Mouse (Mus musculus): ENCODE data around the gene Slx4ip. TPM values are rescaled to one million over a fixed set of nuclear protein-coding genes. Genes with fewer than 3 reads are reported as not detected.

Slx4ip gene
- polyA plus RNA-seq, 1 experiment from 2014 or later = 13.8 TPM

GRCm38 (mm10) chr2:137006656-137007055 is 115.6 kb downstream of the Slx4ip start:
- H3K4me2 ChIP-seq (ENCODE audit: low read length) = no peak overlapping the region
- H3K27me3 ChIP-seq (ENCODE audit: control insufficient read depth, insufficient read depth, low read length) = no peaks in the 10 kb centered on the region
- ATAC-seq (ENCODE audit: low FRiP score, low TSS enrichment) (no peak), DNase-seq (no peak)
- H3K27ac ChIP-seq (replicated peaks; ENCODE audit: low read depth, low read length) = no peak overlapping the region
- H3K4me3 ChIP-seq (replicated peaks; ENCODE audit: low read depth, low read length) = no peak overlapping the region
- no peaks in the 10 kb centered on the region for H3K36me3 ChIP-seq (ENCODE audit: control insufficient read depth, insufficient read depth, low read length)
- 72% methylated on average over 1 of the region's 1 CpGs for WGBS
- H3K9me3 ChIP-seq (ENCODE audit: control insufficient read depth, low read length) = no peaks in the 10 kb centered on the region
- no peak overlapping the region for H3K9ac ChIP-seq (replicated peaks; ENCODE audit: low read length)
- H3K4me1 ChIP-seq (ENCODE audit: control insufficient read depth, insufficient read depth, low read length) = no peaks in the 10 kb centered on the region

GRCm38 (mm10) chr2:137011980-137012379 is 121.0 kb downstream of the Slx4ip start:
- Histone ChIP-seq H3K4me3 (replicated peaks; ENCODE audit: low read depth, low read length) (no peak overlapping the region), H3K27me3 (ENCODE audit: control insufficient read depth, insufficient read depth, low read length) (no peaks in the 10 kb centered on the region), H3K9ac (replicated peaks; ENCODE audit: low read length) (no peak overlapping the region), H3K36me3 (ENCODE audit: control insufficient read depth, insufficient read depth, low read length) (no peaks in the 10 kb centered on the region), H3K9me3 (ENCODE audit: control insufficient read depth, low read length) (no peaks in the 10 kb centered on the region), H3K27ac (replicated peaks; ENCODE audit: low read depth, low read length) (no peak overlapping the region), H3K4me1 (ENCODE audit: control insufficient read depth, insufficient read depth, low read length) (0 out of 2 replicates have a peak, but pooled peaks cover 4% of the 10 kb centered on the region), H3K4me2 (ENCODE audit: low read length) (no peak overlapping the region)
- ATAC-seq (ENCODE audit: low FRiP score, low TSS enrichment) = no peak
- no peak for DNase-seq
- 63% methylated on average over 1 of the region's 1 CpGs for WGBS

- no peaks in the 10 kb centered on the region for H3K27me3 ChIP-seq (ENCODE audit: control insufficient read depth, insufficient read depth, low read length)
- no peak overlapping the region for H3K27ac ChIP-seq (replicated peaks; ENCODE audit: low read depth, low read length)
- H3K9me3 ChIP-seq (ENCODE audit: control insufficient read depth, low read length) = no peaks in the 10 kb centered on the region
- H3K4me1 ChIP-seq (ENCODE audit: control insufficient read depth, insufficient read depth, low read length) = 0 out of 2 replicates have a peak, but pooled peaks cover 4% of the 10 kb centered on the region
- DNase-seq (no peak), ATAC-seq (ENCODE audit: low FRiP score, low TSS enrichment) (no peak)
- no peak overlapping the region for H3K9ac ChIP-seq (replicated peaks; ENCODE audit: low read length)
- H3K36me3 ChIP-seq (ENCODE audit: control insufficient read depth, insufficient read depth, low read length) = no peaks in the 10 kb centered on the region
- H3K4me3 ChIP-seq (replicated peaks; ENCODE audit: low read depth, low read length) = no peak overlapping the region
- 80% methylated on average over 3 of the region's 3 CpGs for WGBS
- H3K4me2 ChIP-seq (ENCODE audit: low read length) = no peak overlapping the region
Observed at GRCm38 (mm10) chr2:137013151-137013550, 122.1 kb downstream of the Slx4ip start.

- H3K4me2 ChIP-seq (ENCODE audit: low read length) = no peak overlapping the region
- H3K4me1 ChIP-seq (ENCODE audit: control insufficient read depth, insufficient read depth, low read length) = 0 out of 2 replicates have a peak, but pooled peaks cover 4% of the 10 kb centered on the region
- no peak overlapping the region for H3K9ac ChIP-seq (replicated peaks; ENCODE audit: low read length)
- 67% methylated on average over 4 of the region's 4 CpGs for WGBS
- DNase-seq = no peak
- no peaks in the 10 kb centered on the region for H3K27me3 ChIP-seq (ENCODE audit: control insufficient read depth, insufficient read depth, low read length)
- no peaks in the 10 kb centered on the region for H3K36me3 ChIP-seq (ENCODE audit: control insufficient read depth, insufficient read depth, low read length)
- ATAC-seq (ENCODE audit: low FRiP score, low TSS enrichment) = no peak
- H3K27ac ChIP-seq (replicated peaks; ENCODE audit: low read depth, low read length) = no peak overlapping the region
- H3K9me3 ChIP-seq (ENCODE audit: control insufficient read depth, low read length) = no peaks in the 10 kb centered on the region
- H3K4me3 ChIP-seq (replicated peaks; ENCODE audit: low read depth, low read length) = no peak overlapping the region
Observed at GRCm38 (mm10) chr2:137013811-137014350, 122.9 kb downstream of the Slx4ip start.

GRCm38 (mm10) chr2:137014423-137014822 is 123.4 kb downstream of the Slx4ip start:
- H3K4me3 ChIP-seq (replicated peaks; ENCODE audit: low read depth, low read length) = no peak overlapping the region
- 84% methylated on average over 2 of the region's 2 CpGs for WGBS
- H3K36me3 ChIP-seq (ENCODE audit: control insufficient read depth, insufficient read depth, low read length) = no peaks in the 10 kb centered on the region
- H3K9me3 ChIP-seq (ENCODE audit: control insufficient read depth, low read length) = no peaks in the 10 kb centered on the region
- no peak overlapping the region for H3K27ac ChIP-seq (replicated peaks; ENCODE audit: low read depth, low read length)
- H3K4me1 ChIP-seq (ENCODE audit: control insufficient read depth, insufficient read depth, low read length) = 0 out of 2 replicates have a peak, but pooled peaks cover 4% of the 10 kb centered on the region
- H3K4me2 ChIP-seq (ENCODE audit: low read length) = no peak overlapping the region
- ATAC-seq (ENCODE audit: low FRiP score, low TSS enrichment) = no peak
- H3K9ac ChIP-seq (replicated peaks; ENCODE audit: low read length) = no peak overlapping the region
- DNase-seq = no peak
- H3K27me3 ChIP-seq (ENCODE audit: control insufficient read depth, insufficient read depth, low read length) = no peaks in the 10 kb centered on the region

- 88% methylated on average over 2 of the region's 2 CpGs for WGBS
- Histone ChIP-seq H3K9ac (replicated peaks; ENCODE audit: low read length) (no peak overlapping the region), H3K4me1 (ENCODE audit: control insufficient read depth, insufficient read depth, low read length) (no peaks in the 10 kb centered on the region), H3K4me2 (ENCODE audit: low read length) (no peak overlapping the region), H3K36me3 (ENCODE audit: control insufficient read depth, insufficient read depth, low read length) (no peaks in the 10 kb centered on the region), H3K9me3 (ENCODE audit: control insufficient read depth, low read length) (no peaks in the 10 kb centered on the region), H3K4me3 (replicated peaks; ENCODE audit: low read depth, low read length) (no peak overlapping the region), H3K27me3 (ENCODE audit: control insufficient read depth, insufficient read depth, low read length) (no peaks in the 10 kb centered on the region), H3K27ac (replicated peaks; ENCODE audit: low read depth, low read length) (no peak overlapping the region)
- no peak for ATAC-seq (ENCODE audit: low FRiP score, low TSS enrichment)
- DNase-seq = no peak
Observed at GRCm38 (mm10) chr2:137044122-137044521, 153.1 kb downstream of the Slx4ip start.

- Histone ChIP-seq H3K4me2 (ENCODE audit: low read length) (no peak overlapping the region), H3K27me3 (ENCODE audit: control insufficient read depth, insufficient read depth, low read length) (no peaks in the 10 kb centered on the region), H3K9me3 (ENCODE audit: control insufficient read depth, low read length) (no peaks in the 10 kb centered on the region), H3K36me3 (ENCODE audit: control insufficient read depth, insufficient read depth, low read length) (no peaks in the 10 kb centered on the region), H3K4me3 (replicated peaks; ENCODE audit: low read depth, low read length) (no peak overlapping the region), H3K9ac (replicated peaks; ENCODE audit: low read length) (no peak overlapping the region), H3K4me1 (ENCODE audit: control insufficient read depth, insufficient read depth, low read length) (no peaks in the 10 kb centered on the region), H3K27ac (replicated peaks; ENCODE audit: low read depth, low read length) (no peak overlapping the region)
- DNase-seq (no peak), ATAC-seq (ENCODE audit: low FRiP score, low TSS enrichment) (no peak)
- WGBS = 80% methylated on average over 2 of the region's 2 CpGs
Observed at GRCm38 (mm10) chr2:137049367-137049766, 158.3 kb downstream of the Slx4ip start.

- Histone ChIP-seq H3K9ac (replicated peaks; ENCODE audit: low read length) (no peak overlapping the region), H3K27me3 (ENCODE audit: control insufficient read depth, insufficient read depth, low read length) (no peaks in the 10 kb centered on the region), H3K4me1 (ENCODE audit: control insufficient read depth, insufficient read depth, low read length) (no peaks in the 10 kb centered on the region), H3K4me3 (replicated peaks; ENCODE audit: low read depth, low read length) (no peak overlapping the region), H3K36me3 (ENCODE audit: control insufficient read depth, insufficient read depth, low read length) (no peaks in the 10 kb centered on the region), H3K4me2 (ENCODE audit: low read length) (no peak overlapping the region), H3K27ac (replicated peaks; ENCODE audit: low read depth, low read length) (no peak overlapping the region), H3K9me3 (ENCODE audit: control insufficient read depth, low read length) (no peaks in the 10 kb centered on the region)
- ATAC-seq (ENCODE audit: low FRiP score, low TSS enrichment) (no peak), DNase-seq (no peak)
- 82% methylated on average over 1 of the region's 1 CpGs for WGBS
Observed at GRCm38 (mm10) chr2:137049906-137050305, 158.9 kb downstream of the Slx4ip start.

GRCm38 (mm10) chr2:137063829-137064228 is 172.8 kb downstream of the Slx4ip start:
- ATAC-seq (ENCODE audit: low FRiP score, low TSS enrichment) = no peak
- no peak overlapping the region for H3K4me2 ChIP-seq (ENCODE audit: low read length)
- H3K27me3 ChIP-seq (ENCODE audit: control insufficient read depth, insufficient read depth, low read length) = no peaks in the 10 kb centered on the region
- H3K4me1 ChIP-seq (ENCODE audit: control insufficient read depth, insufficient read depth, low read length) = peaks cover 6% of the 10 kb centered on the region
- no peak for DNase-seq
- peaks cover 8% of the 10 kb centered on the region; the same call in 1 of the 2 replicates for H3K36me3 ChIP-seq (ENCODE audit: control insufficient read depth, insufficient read depth, low read length)
- H3K27ac ChIP-seq (replicated peaks; ENCODE audit: low read depth, low read length) = no peak overlapping the region
- 33% methylated on average over 1 of the region's 1 CpGs for WGBS
- H3K9me3 ChIP-seq (ENCODE audit: control insufficient read depth, low read length) = no peaks in the 10 kb centered on the region
- no peak overlapping the region for H3K4me3 ChIP-seq (replicated peaks; ENCODE audit: low read depth, low read length)
- no peak overlapping the region for H3K9ac ChIP-seq (replicated peaks; ENCODE audit: low read length)
